Mouse (Mus musculus) C2C12 (cell line): ENCODE measurements around the gene Trio.

Experiments used
- CTCF ChIP-seq: IDR thresholded peaks from one replicate; pipeline ENCODE4 v1.5.1; 2011; ENCODE audit not compliant: control insufficient read depth, insufficient read depth, insufficient read length
- FOSL1 ChIP-seq: IDR thresholded peaks from one replicate; pipeline ENCODE4 v1.8.0; 2011; ENCODE audit warnings: mild to moderate bottlenecking, low read length; ENCODE audit not compliant: poor library complexity, insufficient read depth, severe bottlenecking
- MAX ChIP-seq: IDR thresholded peaks from one replicate; pipeline ENCODE4 v1.6.1; 2011; ENCODE audit warnings: mild to moderate bottlenecking, control low read depth
- MYOD1 ChIP-seq: IDR thresholded peaks from one replicate; pipeline ENCODE4 v1.6.1; 2011; ENCODE audit warnings: low read depth; ENCODE audit not compliant: control insufficient read depth, insufficient read length
- MYOG ChIP-seq: IDR thresholded peaks from one replicate; pipeline ENCODE4 v1.6.1; 2011; ENCODE audit not compliant: control insufficient read depth, insufficient read length; ENCODE audit errors: extremely low read depth
- USF1 ChIP-seq: IDR thresholded peaks from one replicate; pipeline ENCODE4 v1.6.1; 2011; ENCODE audit warnings: low read depth, mild to moderate bottlenecking, control low read depth, moderate library complexity

- TF ChIP-seq MYOG, result no peak
- no peak for TF ChIP-seq FOSL1
- TF ChIP-seq CTCF, result no peak
- no peak for TF ChIP-seq MYOD1
- no peak for TF ChIP-seq USF1
- no peak for TF ChIP-seq MAX
Measured at GRCm38 (mm10) chr15:27940032-27940431, 85.6 kb downstream of the Trio start.
